Mouse (Mus musculus): ENCODE data around the gene Mzf1. TPM values are rescaled to one million over a fixed set of nuclear protein-coding genes. Genes with fewer than 3 reads are reported as not detected.

The Mzf1 gene
- total RNA-seq, 2 experiments from 2014 or later, result 13.7 to 14.9 TPM

DNA sequence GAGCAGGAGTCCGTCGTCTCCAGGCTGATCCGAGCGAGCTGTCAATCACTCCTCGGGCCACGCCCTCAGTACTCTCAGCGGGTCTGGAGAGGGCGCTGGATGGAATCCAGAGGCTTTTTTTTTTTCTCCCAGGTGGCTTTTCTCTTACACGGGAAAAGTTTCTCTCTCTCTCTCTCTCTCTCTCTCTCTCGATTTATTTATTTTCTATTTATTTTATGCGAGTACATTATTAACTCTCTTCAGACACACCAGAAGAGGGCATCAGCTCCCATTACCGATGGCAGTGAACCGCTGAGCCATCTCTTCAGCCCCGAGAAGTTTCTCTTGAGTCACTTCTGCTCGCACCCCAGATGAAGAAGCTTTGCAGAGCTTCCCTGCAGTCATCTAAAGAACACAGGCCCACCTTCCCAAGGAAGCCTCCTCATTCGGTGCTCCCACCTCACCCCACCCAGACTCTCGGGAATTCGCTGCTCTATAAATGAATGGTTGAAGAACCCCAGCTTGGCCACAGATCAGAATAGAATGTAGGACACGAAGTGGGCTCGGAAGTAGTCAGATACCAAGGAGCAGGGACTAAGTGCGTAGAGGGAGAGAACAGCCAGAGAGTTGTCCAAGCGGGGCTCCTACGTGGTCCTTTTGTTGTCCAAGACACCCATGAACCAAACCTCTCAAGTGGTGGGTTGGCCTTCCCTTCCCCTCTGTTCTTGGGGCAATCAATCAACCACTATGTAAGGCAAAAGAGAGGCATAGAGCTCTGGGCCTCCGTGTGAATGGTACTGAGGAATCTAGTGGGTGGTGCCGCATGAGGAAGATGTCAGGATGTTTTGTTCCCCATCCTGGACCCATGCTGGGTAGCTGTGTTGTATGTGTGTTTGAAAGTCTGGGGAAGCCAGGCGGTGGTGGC, 44.3 kb downstream of the Mzf1 start, which contains the start of gene Zbtb45:
Gene Zbtb45, minus strand, starts transcription at position 30 of the 904 bp plus-strand sequence.
- intact Hi-C loops (cut with DNase I), result no loop called here
- DNase-seq (ENCODE audit: low spot score in 2 of 2), result no peak

GRCm38 (mm10) chr7:13009143-13010004, 45.2 kb downstream of the Mzf1 start:
- peak; percentile 94 to 95 for DNase-seq (ENCODE audit: low spot score in 2 of 2)
- intact Hi-C loops (cut with DNase I), result loop anchor here (1.0 to 5.0 kb wide), 4 partner anchors 15 to 87 kb away; partner anchors contain the start of gene Rps5

GRCm38 (mm10) chr7:13007341-13008092, 47.0 kb downstream of the Mzf1 start:
- intact Hi-C loops (cut with DNase I), result loop anchor here (2.0 to 5.0 kb wide), 3 partner anchors 17 to 85 kb away; partner anchors contain the start of gene Rps5
- DNase-seq (ENCODE audit: low spot score in 2 of 2), result no peak

- DNase-seq (ENCODE audit: low spot score in 2 of 2), result no peak
- intact Hi-C loops (cut with DNase I), result loop anchor here (5.0 kb wide), 1 partner anchor 84 kb away; the partner anchor contains the start of gene Rps5
These were observed 48.0 kb downstream of the Mzf1 start for GRCm38 (mm10) chr7:13006531-13006930.

- no peak for DNase-seq (ENCODE audit: low spot score in 2 of 2)
- intact Hi-C loops (cut with DNase I), result loop anchor here (5.0 kb wide), 1 partner anchor 84 kb away; the partner anchor contains the start of gene Rps5
These were observed 48.6 kb downstream of the Mzf1 start for GRCm38 (mm10) chr7:13006011-13006410.

GRCm38 (mm10) chr7:13003380-13003779, 51.2 kb downstream of the Mzf1 start:
- intact Hi-C loops (cut with DNase I), result no loop called here
- DNase-seq (ENCODE audit: low spot score in 2 of 2), result no peak

DNA sequence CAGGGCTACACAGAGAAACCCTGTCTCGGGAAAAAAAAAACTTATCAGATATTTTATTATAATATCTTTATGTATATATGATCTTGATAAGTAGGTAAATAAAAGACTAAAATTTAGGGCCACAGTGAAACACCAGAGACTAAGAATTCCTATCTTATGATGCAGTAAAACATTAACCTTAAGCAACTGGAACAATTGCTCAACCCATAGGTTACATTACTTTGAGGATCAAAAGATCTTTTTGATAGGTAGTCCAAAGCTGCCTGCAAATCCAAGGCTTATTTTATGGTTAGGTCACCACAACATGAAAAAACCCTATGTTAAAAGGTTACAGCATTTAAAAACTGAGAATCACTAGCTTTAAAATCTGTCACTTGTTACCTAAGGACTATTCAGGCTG, 53.0 kb downstream of the Mzf1 start:
- intact Hi-C loops (cut with DNase I), result no loop called here
- DNase-seq (ENCODE audit: low spot score in 2 of 2), result no peak

DNA sequence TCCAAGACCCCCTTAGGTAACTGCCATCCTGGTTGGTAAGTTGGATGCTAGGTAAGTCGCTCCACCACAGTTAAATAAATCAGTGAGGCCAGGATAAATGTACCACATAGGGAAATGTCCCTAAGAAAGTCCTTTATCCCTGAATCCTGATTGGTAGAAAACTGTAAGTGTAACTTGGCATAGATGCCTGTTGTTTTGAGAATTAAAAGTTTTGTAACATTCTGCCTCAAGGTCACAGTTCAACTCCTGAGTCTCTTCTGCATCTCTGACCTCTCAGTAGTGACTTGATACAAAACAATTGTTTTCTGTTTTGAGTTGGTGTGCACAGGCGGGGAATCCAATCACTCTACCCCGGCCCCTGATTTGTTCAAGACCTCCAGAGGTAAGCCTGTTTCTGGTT, 55.7 kb downstream of the Mzf1 start, which contains the start of gene Trim28:
Gene Trim28, plus strand, starts transcription at position 264 of the 400 bp plus-strand sequence.
- intact Hi-C loops (cut with DNase I), result no loop called here

DNA sequence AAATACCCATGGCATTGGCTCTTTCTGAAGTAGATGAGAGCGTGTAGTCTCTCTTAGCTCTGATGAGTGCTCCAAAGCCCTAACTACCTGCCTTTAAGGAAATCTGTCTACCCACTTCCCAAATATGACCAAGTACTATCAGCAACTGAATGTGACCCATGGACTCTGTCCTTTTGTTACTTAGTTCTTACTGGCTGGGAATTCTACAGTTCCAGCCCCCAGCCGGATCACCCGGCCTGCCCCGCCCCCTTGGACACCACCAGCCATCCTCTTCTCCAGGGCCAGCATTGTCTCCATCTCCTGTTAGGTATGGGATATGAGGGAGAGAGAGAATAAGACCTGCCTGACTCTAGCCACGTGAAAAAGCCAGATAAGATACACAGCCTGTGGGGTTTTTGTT, 56.5 kb downstream of the Mzf1 start, which contains the start of gene Slc27a5:
Gene Slc27a5, minus strand, starts transcription at position 140 of the 400 bp plus-strand sequence.
- intact Hi-C loops (cut with DNase I), result no loop called here
- no peak for DNase-seq (ENCODE audit: low spot score in 2 of 2)

More for the DNA sequence above, 55.7 kb downstream of the Mzf1 start, which contains the start of gene Trim28:
- DNase-seq (ENCODE audit: low spot score in 2 of 2), result no peak

- no peak for DNase-seq (ENCODE audit: low spot score in 2 of 2)
- intact Hi-C loops (cut with DNase I), result no loop called here
These were observed 57.3 kb downstream of the Mzf1 start for GRCm38 (mm10) chr7:12997230-12997629.

DNA sequence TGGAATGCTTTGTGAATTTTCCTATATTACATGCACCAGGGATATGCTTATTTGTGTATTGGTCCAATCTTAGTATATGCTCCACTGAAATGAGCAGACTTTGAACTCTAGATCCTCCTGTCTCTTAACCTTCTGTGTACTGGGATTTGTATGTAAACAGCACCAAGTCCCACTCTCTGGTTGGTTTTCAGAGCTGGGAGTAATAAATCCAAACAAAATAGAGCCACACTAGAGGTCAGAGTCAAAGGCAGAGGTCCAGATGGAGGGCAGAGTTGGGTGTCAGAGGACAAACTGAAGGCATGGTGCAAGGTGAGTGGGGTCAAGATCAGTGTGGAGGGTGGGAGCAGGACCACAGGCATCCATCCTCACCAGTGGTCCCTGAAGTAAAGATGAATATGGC, 58.7 kb downstream of the Mzf1 start:
- no peak for DNase-seq (ENCODE audit: low spot score in 2 of 2)
- intact Hi-C loops (cut with DNase I), result no loop called here

- intact Hi-C loops (cut with DNase I), result no loop called here
These were observed 61.4 kb downstream of the Mzf1 start for GRCm38 (mm10) chr7:12993148-12993547.

More at GRCm38 (mm10) chr7:12993148-12993547, 61.4 kb downstream of the Mzf1 start:
- no peak for DNase-seq (ENCODE audit: low spot score in 2 of 2)

Other genes with a start within 250 kb of the Mzf1 start
- gene Zfp329, start 235.9 kb downstream of the Mzf1 start, total RNA-seq (2021), result 10 to 100 TPM; 22.5 to 23.9 TPM
- 10 to 100 TPM; 10.1 to 10.7 TPM for gene Zfp110, start 220.0 kb downstream of the Mzf1 start, total RNA-seq (2021)
- 1 to 10 TPM; 6.9 to 7.4 TPM for gene Zfp128, start 173.6 kb downstream of the Mzf1 start, total RNA-seq (2021)
- gene Zscan22, start 156.9 kb downstream of the Mzf1 start, total RNA-seq (2021), result 10 to 100 TPM; 13.0 to 16.9 TPM
- 100 to 1,000 TPM; 339 to 352 TPM for gene Rps5, start 132.5 kb downstream of the Mzf1 start, total RNA-seq (2021)
- gene Rnf225, start 127.3 kb downstream of the Mzf1 start, total RNA-seq (2021), result under 1 TPM; 0.78 to 0.94 TPM
- 10 to 100 TPM; 10.3 to 11.9 TPM for gene Zfp324, start 88.9 kb downstream of the Mzf1 start, total RNA-seq (2021)
- gene Zfp446, start 76.9 kb downstream of the Mzf1 start, total RNA-seq (2021), result 1 to 10 TPM; 7.6 to 9.0 TPM
- not detected for gene Slc27a5, start 56.6 kb downstream of the Mzf1 start, total RNA-seq (2021)
- 100 to 1,000 TPM; 210 to 221 TPM for gene Trim28, start 55.6 kb downstream of the Mzf1 start, total RNA-seq (2021)
- 10 to 100 TPM; 34.4 to 37.1 TPM for gene Zbtb45, start 44.7 kb downstream of the Mzf1 start, total RNA-seq (2021)
- gene Chmp2a, start 20.0 kb downstream of the Mzf1 start, total RNA-seq (2021), result 100 to 1,000 TPM; 127 to 131 TPM
- gene Ube2m, start 16.5 kb downstream of the Mzf1 start, total RNA-seq (2021), result 100 to 1,000 TPM; 219 to 237 TPM
- not detected for gene Vmn1r85, start 40.4 kb upstream of the Mzf1 start, total RNA-seq (2021)
- not detected for gene Vmn1r86, start 65.2 kb upstream of the Mzf1 start, total RNA-seq (2021)
- gene Vmn1r87, start 85.4 kb upstream of the Mzf1 start, total RNA-seq (2021), result not detected
- gene Vmn1r88, start 104.8 kb upstream of the Mzf1 start, total RNA-seq (2021), result under 1 TPM; 0.16 to 0.25 TPM
- not detected for gene Vmn1r89, start 158.3 kb upstream of the Mzf1 start, total RNA-seq (2021)
- 1 to 10 TPM; 7.6 to 7.9 TPM for gene Lig1, start 222.5 kb upstream of the Mzf1 start, total RNA-seq (2021)
- 10 to 100 TPM; 14.0 to 15.5 TPM for gene Zswim9, start 224.0 kb upstream of the Mzf1 start, total RNA-seq (2021)